Mouse (Mus musculus): ENCODE data around the gene Thoc5. TPM values are rescaled to one million over a fixed set of nuclear protein-coding genes. Genes with fewer than 3 reads are reported as not detected.

The Thoc5 gene
- polyA plus RNA-seq, 1 experiment from 2014 or later = 42.3 TPM

GRCm38 (mm10) chr11:4921281-4921680 lies 26.2 kb downstream of the Thoc5 start:
- WGBS = 75% methylated on average over 2 of the region's 2 CpGs
- peaks cover 87% of the 10 kb centered on the region for H3K36me3 ChIP-seq
- no peaks in the 10 kb centered on the region for H3K9me3 ChIP-seq
- no peaks in the 10 kb centered on the region for H3K4me1 ChIP-seq
- no peak for ATAC-seq (ENCODE audit: insufficient number of reproducible peaks, insufficient read depth, low FRiP score, low TSS enrichment)
- no peak overlapping the region for H3K9ac ChIP-seq
- H3K27me3 ChIP-seq = no peaks in the 10 kb centered on the region
- no peak overlapping the region for H3K4me2 ChIP-seq (replicated peaks)
- H3K27ac ChIP-seq = no peak overlapping the region
- H3K4me3 ChIP-seq = no peak overlapping the region

GRCm38 (mm10) chr11:4921751-4922150 lies 26.6 kb downstream of the Thoc5 start:
- H3K27me3 ChIP-seq = no peaks in the 10 kb centered on the region
- peaks cover 91% of the 10 kb centered on the region for H3K36me3 ChIP-seq
- no peak overlapping the region for H3K4me2 ChIP-seq (replicated peaks)
- H3K9ac ChIP-seq = no peak overlapping the region
- no peak for ATAC-seq (ENCODE audit: insufficient number of reproducible peaks, insufficient read depth, low FRiP score, low TSS enrichment)
- WGBS = 85% methylated on average over 7 of the region's 7 CpGs
- no peaks in the 10 kb centered on the region for H3K4me1 ChIP-seq
- no peak overlapping the region for H3K27ac ChIP-seq
- no peaks in the 10 kb centered on the region for H3K9me3 ChIP-seq
- no peak overlapping the region for H3K4me3 ChIP-seq

- 85% methylated on average over 3 of the region's 3 CpGs for WGBS
- no peaks in the 10 kb centered on the region for H3K27me3 ChIP-seq
- no peak overlapping the region for H3K4me3 ChIP-seq
- no peak overlapping the region for H3K9ac ChIP-seq
- no peaks in the 10 kb centered on the region for H3K9me3 ChIP-seq
- 0 out of 2 replicates have a peak, but pooled peaks cover 8% of the 10 kb centered on the region for H3K4me1 ChIP-seq
- no peak for ATAC-seq (ENCODE audit: insufficient number of reproducible peaks, insufficient read depth, low FRiP score, low TSS enrichment)
- H3K4me2 ChIP-seq (replicated peaks) = no peak overlapping the region
- H3K27ac ChIP-seq = no peak overlapping the region
- peaks cover 66% of the 10 kb centered on the region for H3K36me3 ChIP-seq
These were observed 32.1 kb downstream of the Thoc5 start for GRCm38 (mm10) chr11:4927224-4927623.

- H3K4me2 ChIP-seq (replicated peaks) = no peak overlapping the region
- peaks cover 33% of the 10 kb centered on the region for H3K36me3 ChIP-seq
These were observed 36.0 kb downstream of the Thoc5 start for GRCm38 (mm10) chr11:4931009-4931601.

GRCm38 (mm10) chr11:4936243-4936642 lies 41.1 kb downstream of the Thoc5 start:
- Histone ChIP-seq H3K4me3 (no peak overlapping the region), H3K9ac (no peak overlapping the region), H3K36me3 (no peaks in the 10 kb centered on the region), H3K4me2 (replicated peaks) (no peak overlapping the region), H3K27ac (no peak overlapping the region), H3K9me3 (no peaks in the 10 kb centered on the region), H3K4me1 (0 out of 2 replicates have a peak, but pooled peaks cover 1% of the 10 kb centered on the region), H3K27me3 (no peaks in the 10 kb centered on the region)
- ATAC-seq (ENCODE audit: insufficient number of reproducible peaks, insufficient read depth, low FRiP score, low TSS enrichment) = no peak
- 82% methylated on average over 5 of the region's 5 CpGs for WGBS

More at GRCm38 (mm10) chr11:4931009-4931601, 36.0 kb downstream of the Thoc5 start:
- no peak for ATAC-seq (ENCODE audit: insufficient number of reproducible peaks, insufficient read depth, low FRiP score, low TSS enrichment)
- Histone ChIP-seq H3K4me3 (no peak overlapping the region), H3K4me1 (0 out of 2 replicates have a peak, but pooled peaks cover 8% of the 10 kb centered on the region), H3K9ac (no peak overlapping the region), H3K9me3 (no peaks in the 10 kb centered on the region), H3K27me3 (no peaks in the 10 kb centered on the region), H3K27ac (no peak overlapping the region)
- 68% methylated on average over 1 of the region's 1 CpGs for WGBS

- Histone ChIP-seq H3K9me3 (no peaks in the 10 kb centered on the region), H3K27me3 (peaks cover 69% of the 10 kb centered on the region), H3K9ac (no peak overlapping the region), H3K4me2 (replicated peaks) (peak overlapping the region; percentile 93), H3K36me3 (no peaks in the 10 kb centered on the region), H3K4me1 (peaks cover 17% of the 10 kb centered on the region), H3K27ac (no peak overlapping the region), H3K4me3 (peak overlapping the region; percentile 47)
- ATAC-seq (ENCODE audit: insufficient number of reproducible peaks, insufficient read depth, low FRiP score, low TSS enrichment) = peak; percentile 38; the same call in 1 of the 2 replicates
- 37% methylated on average over 13 of the region's 13 CpGs for WGBS
These were observed 51.4 kb downstream of the Thoc5 start for GRCm38 (mm10) chr11:4946530-4946929.

GRCm38 (mm10) chr11:4946947-4947812 lies 52.1 kb downstream of the Thoc5 start:
- no peaks in the 10 kb centered on the region for H3K9me3 ChIP-seq
- H3K9ac ChIP-seq = peak overlapping the region; percentile 37; the same call in 1 of the 2 replicates
- no peaks in the 10 kb centered on the region for H3K36me3 ChIP-seq
- H3K4me1 ChIP-seq = peaks cover 17% of the 10 kb centered on the region
- ATAC-seq (ENCODE audit: insufficient number of reproducible peaks, insufficient read depth, low FRiP score, low TSS enrichment) = peak; percentile 75
- peaks cover 74% of the 10 kb centered on the region for H3K27me3 ChIP-seq
- no peak overlapping the region for H3K27ac ChIP-seq
- H3K4me2 ChIP-seq (replicated peaks) = peak overlapping the region; percentile 93
- WGBS = under 1% methylated on average over 120 of the region's 120 CpGs
- peak overlapping the region; percentile 47 for H3K4me3 ChIP-seq

- Histone ChIP-seq H3K9ac (peak within 1 kb of the TSS; percentile 37; the same call in 1 of the 2 replicates), H3K36me3 (no peaks in the 10 kb centered on the region)
- no peak for ATAC-seq (ENCODE audit: insufficient number of reproducible peaks, insufficient read depth, low FRiP score, low TSS enrichment)
These were observed 52.7 kb downstream of the Thoc5 start, which contains the start of gene Nefh for GRCm38 (mm10) chr11:4947813-4948174. TSS of gene Nefh (minus strand) at chr11:4948064.

GRCm38 (mm10) chr11:4948792-4949191 lies 53.7 kb downstream of the Thoc5 start:
- H3K4me1 ChIP-seq = peaks cover 22% of the 10 kb centered on the region
- no peak overlapping the region; the same call in 1 of the 2 replicates for H3K4me2 ChIP-seq (replicated peaks)
- WGBS = 31% methylated on average over 8 of the region's 8 CpGs
- H3K27me3 ChIP-seq = peaks cover 90% of the 10 kb centered on the region
- H3K36me3 ChIP-seq = no peaks in the 10 kb centered on the region
- ATAC-seq (ENCODE audit: insufficient number of reproducible peaks, insufficient read depth, low FRiP score, low TSS enrichment) = no peak
- no peak overlapping the region for H3K9ac ChIP-seq
- H3K9me3 ChIP-seq = no peaks in the 10 kb centered on the region
- no peak overlapping the region for H3K27ac ChIP-seq
- H3K4me3 ChIP-seq = no peak overlapping the region

More at GRCm38 (mm10) chr11:4947813-4948174, 52.7 kb downstream of the Thoc5 start, which contains the start of gene Nefh:
- peaks cover 80% of the 10 kb centered on the region for H3K27me3 ChIP-seq
- WGBS = 1% methylated on average over 41 of the region's 41 CpGs
- peak within 1 kb of the TSS; percentile 93 for H3K4me2 ChIP-seq (replicated peaks)
- peak within 1 kb of the TSS; percentile 47 for H3K4me3 ChIP-seq
- no peak within 1 kb of the TSS for H3K27ac ChIP-seq
- H3K4me1 ChIP-seq = peaks cover 17% of the 10 kb centered on the region
- no peaks in the 10 kb centered on the region for H3K9me3 ChIP-seq

GRCm38 (mm10) chr11:4949256-4950044 lies 54.3 kb downstream of the Thoc5 start:
- H3K4me2 ChIP-seq (replicated peaks) = no peak overlapping the region; the same call in 1 of the 2 replicates
- no peak for ATAC-seq (ENCODE audit: insufficient number of reproducible peaks, insufficient read depth, low FRiP score, low TSS enrichment)
- 5% methylated on average over 23 of the region's 23 CpGs for WGBS

GRCm38 (mm10) chr11:4953401-4953800 lies 58.3 kb downstream of the Thoc5 start:
- WGBS = 5% methylated on average over 6 of the region's 6 CpGs
- no peak for ATAC-seq (ENCODE audit: insufficient number of reproducible peaks, insufficient read depth, low FRiP score, low TSS enrichment)
- no peak overlapping the region for H3K4me2 ChIP-seq (replicated peaks)
- no peak overlapping the region for H3K27ac ChIP-seq
- H3K4me3 ChIP-seq = no peak overlapping the region
- no peaks in the 10 kb centered on the region for H3K9me3 ChIP-seq
- H3K36me3 ChIP-seq = no peaks in the 10 kb centered on the region
- H3K27me3 ChIP-seq = peaks cover 68% of the 10 kb centered on the region
- peaks cover 8% of the 10 kb centered on the region; the same call in 1 of the 2 replicates for H3K4me1 ChIP-seq
- H3K9ac ChIP-seq = no peak overlapping the region

More at GRCm38 (mm10) chr11:4949256-4950044, 54.3 kb downstream of the Thoc5 start:
- no peak overlapping the region for H3K4me3 ChIP-seq
- peaks cover 24% of the 10 kb centered on the region for H3K4me1 ChIP-seq
- no peak overlapping the region for H3K27ac ChIP-seq
- no peaks in the 10 kb centered on the region for H3K36me3 ChIP-seq
- H3K9me3 ChIP-seq = no peaks in the 10 kb centered on the region
- H3K9ac ChIP-seq = no peak overlapping the region
- peaks cover 97% of the 10 kb centered on the region for H3K27me3 ChIP-seq

All from embryonic facial prominence, embryonic 12.5 days (tissue).